Mouse (Mus musculus) bone marrow, adult 2 months (tissue): ENCODE data around the gene Fam229a.

Source experiments
- CTCF ChIP-seq: fragments of 200-500 bp; IDR thresholded peaks from 2 replicates; pipeline ENCODE4 v1.5.1; 2011; ENCODE audit warnings: low read length, control low read depth; ENCODE audit not compliant: control insufficient read depth, insufficient read depth
- POLR2A ChIP-seq: fragments of 200-500 bp; IDR thresholded peaks from 2 replicates; pipeline ENCODE4 v1.6.1; 2011; ENCODE audit warnings: low read depth, mild to moderate bottlenecking, control low read depth, low read length, borderline replicate concordance; ENCODE audit not compliant: control insufficient read depth

DNA sequence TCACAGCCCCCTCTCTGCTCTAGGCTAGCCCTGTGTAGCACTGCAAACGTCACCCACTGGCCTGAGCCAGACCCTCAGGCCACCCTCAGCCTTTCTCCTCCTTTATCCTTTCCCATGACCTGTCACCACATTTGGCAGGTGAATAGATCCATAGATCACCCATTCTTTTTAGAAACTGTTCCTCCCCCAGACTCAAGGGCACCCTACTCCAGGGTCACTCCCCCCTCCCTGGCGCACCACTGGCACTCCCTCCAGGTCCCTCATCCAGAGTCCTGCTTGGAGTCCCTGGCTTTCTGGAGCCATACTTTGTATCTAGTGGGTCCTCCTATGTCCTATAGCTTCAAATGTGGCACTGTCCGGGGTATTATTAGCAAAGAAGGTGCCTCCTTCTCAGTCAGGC lies 14.5 kb downstream of the Fam229a start:
- TF ChIP-seq CTCF, result no peak
- TF ChIP-seq POLR2A, result no peak
